Mouse (Mus musculus) heart, embryonic 14.5 days (tissue): ENCODE results near the gene Hrasls. TPM values are rescaled to one million over a fixed set of nuclear protein-coding genes. Genes with fewer than 3 reads are reported as not detected.

Experiments used
- ATAC-seq: fragments of 200-750 bp; cut with Nextera tagmentation; 2 replicates; pipeline ENCODE4 v1.8.0; 2017; ENCODE audit warnings: low read depth, moderate TSS enrichment; ENCODE audit not compliant: insufficient number of reproducible peaks, insufficient read depth, low FRiP score
- H3K27ac ChIP-seq, 2 experiments: fragments of 200-500 bp in 1 of 2; fragments of 300-500 bp in 1 of 2; sonication (generic) in 1 of 2; replicated peaks in 1 of 2; 2 replicates each; pipeline ENCODE4 v1.5.1; 2012 to 2014; ENCODE audit warnings: low read depth in 2 of 2, low read length in 2 of 2, control low read depth in 1 of 2, mild to moderate bottlenecking in 1 of 2, mixed read lengths in 1 of 2; ENCODE audit not compliant: control insufficient read depth in 1 of 2, insufficient read depth in 1 of 2
- H3K27me3 ChIP-seq: fragments of 300-500 bp; sonication (generic); 2 replicates; pipeline ENCODE4 v1.6.1; 2014; ENCODE audit warnings: mild to moderate bottlenecking, low read length, control low read depth; ENCODE audit not compliant: control insufficient read depth, insufficient read depth
- H3K36me3 ChIP-seq: fragments of 300-500 bp; sonication (generic); 2 replicates; pipeline ENCODE4 v1.6.1; 2014; ENCODE audit warnings: mild to moderate bottlenecking, control low read depth, low read length, mixed read lengths; ENCODE audit not compliant: control insufficient read depth, insufficient read depth
- H3K4me1 ChIP-seq, 2 experiments: fragments of 200-500 bp in 1 of 2; fragments of 300-500 bp in 1 of 2; sonication (generic) in 1 of 2; 2 replicates each; pipeline ENCODE4 v1.6.1; 2012 to 2014; ENCODE audit warnings: low read length in 2 of 2, control low read depth in 1 of 2, mixed read lengths in 1 of 2; ENCODE audit not compliant: control insufficient read depth in 2 of 2, insufficient read depth in 2 of 2
- H3K4me2 ChIP-seq: fragments of 300-500 bp; sonication (generic); 2 replicates; pipeline ENCODE4 v1.6.1; 2014; ENCODE audit warnings: mild to moderate bottlenecking, low read length
- H3K4me3 ChIP-seq, 2 experiments: fragments of 200-500 bp in 1 of 2; fragments of 300-500 bp in 1 of 2; sonication (generic) in 1 of 2; 2 replicates each; pipeline ENCODE4 v1.5.1; 2012 to 2014; ENCODE audit warnings: low read length in 2 of 2, mild to moderate bottlenecking in 2 of 2, control low read depth in 1 of 2, low read depth in 1 of 2, moderate library complexity in 1 of 2; ENCODE audit not compliant: control insufficient read depth in 1 of 2, insufficient read depth in 1 of 2
- H3K9ac ChIP-seq: fragments of 300-500 bp; sonication (generic); 2 replicates; pipeline ENCODE4 v1.6.1; 2014; ENCODE audit warnings: mild to moderate bottlenecking, low read length
- H3K9me3 ChIP-seq: fragments of 300-500 bp; sonication (generic); 2 replicates; pipeline ENCODE4 v1.6.1; 2016; ENCODE audit warnings: low read length, control low read depth; ENCODE audit not compliant: control insufficient read depth
- WGBS: fragments of 180-500 bp; shearing (Covaris S2); extraction: QIAGEN DNeasy Blood & Tissue Kit; methylation state at CpG from one replicate; pipeline ENCODE4 v1.1.7; 2014; 5-methylcytosine and 5-hydroxymethylcytosine counted together
- polyA plus RNA-seq: library from polyadenylated mRNA; unstranded; fragments of >200 nt; fragmentation: Nextera tagmentation; extraction: Ambion mirVana; gene quantifications from 2 replicates; pipeline ENCODE4 v1.2.1, GENCODE M21; 2014

Gene Hrasls
- polyA plus RNA-seq, result 2.6 and 3.9 TPM in 2 replicates

DNA sequence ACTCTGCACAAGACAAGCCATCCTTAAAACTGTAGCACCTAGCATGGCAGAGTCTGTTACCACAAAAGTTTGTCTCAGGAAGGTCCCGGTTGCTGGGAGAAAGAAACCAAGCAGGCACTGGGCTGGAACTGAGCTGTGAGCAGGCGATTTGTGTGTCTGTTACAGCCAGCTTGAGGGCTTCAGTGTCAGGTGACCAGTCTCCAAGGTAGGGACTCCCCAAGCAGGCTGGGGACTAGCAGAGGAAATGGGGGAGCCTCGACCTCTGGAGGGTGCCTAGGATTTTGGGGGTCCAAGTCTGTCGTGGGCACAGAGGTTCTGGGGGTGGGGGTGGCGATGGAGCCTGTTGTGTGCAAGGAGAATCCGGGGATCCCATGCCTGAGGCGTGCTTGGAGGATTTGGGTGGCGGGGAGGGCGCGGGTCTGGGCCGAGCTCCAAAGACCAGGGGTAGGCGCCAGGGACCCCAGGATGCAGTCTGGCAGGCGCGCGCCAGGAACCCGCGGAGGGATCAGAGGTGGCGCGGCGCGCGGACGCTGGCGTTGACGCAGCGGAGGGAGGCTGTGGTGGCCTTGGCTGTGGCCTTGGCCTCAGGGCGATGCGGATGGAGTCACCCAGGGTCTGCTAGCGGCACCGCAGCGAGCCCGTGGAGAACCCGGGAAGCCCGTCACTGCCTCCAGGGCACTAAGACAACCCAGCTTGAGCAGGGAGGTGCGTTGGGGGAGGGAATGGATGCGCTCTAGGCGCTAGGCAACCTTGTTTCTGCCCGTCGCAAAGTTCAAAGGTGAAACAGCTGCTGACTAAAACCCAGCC, at the start of gene Hrasls:
Gene Hrasls (plus strand): TSS at position 91 of the 807 bp plus-strand sequence.
- peak; percentile 14; the same call in 1 of the 2 replicates for ATAC-seq
- H3K27ac ChIP-seq, result no peak within 1 kb of the TSS; a peak in 1 of 4 replicates
- H3K36me3 ChIP-seq, result no peaks in the 10 kb centered on the region
- H3K4me3 ChIP-seq, result peak within 1 kb of the TSS; percentile 42 to 46
- peak within 1 kb of the TSS; percentile 93 for H3K4me2 ChIP-seq
- no peaks in the 10 kb centered on the region for H3K9me3 ChIP-seq
- H3K27me3 ChIP-seq, result peaks cover 15% of the 10 kb centered on the region
- peaks cover 11 to 14% of the 10 kb centered on the region in 2 experiments for H3K4me1 ChIP-seq
- H3K9ac ChIP-seq, result peak within 1 kb of the TSS; percentile 71
- WGBS, result 2% methylated on average over 39 of the region's 39 CpGs

GRCm38 (mm10) chr16:29162271-29162670, 47.2 kb upstream of the Hrasls start:
- WGBS, result 75% methylated on average over 4 of the region's 4 CpGs
- no peak overlapping the region for H3K9ac ChIP-seq

DNA sequence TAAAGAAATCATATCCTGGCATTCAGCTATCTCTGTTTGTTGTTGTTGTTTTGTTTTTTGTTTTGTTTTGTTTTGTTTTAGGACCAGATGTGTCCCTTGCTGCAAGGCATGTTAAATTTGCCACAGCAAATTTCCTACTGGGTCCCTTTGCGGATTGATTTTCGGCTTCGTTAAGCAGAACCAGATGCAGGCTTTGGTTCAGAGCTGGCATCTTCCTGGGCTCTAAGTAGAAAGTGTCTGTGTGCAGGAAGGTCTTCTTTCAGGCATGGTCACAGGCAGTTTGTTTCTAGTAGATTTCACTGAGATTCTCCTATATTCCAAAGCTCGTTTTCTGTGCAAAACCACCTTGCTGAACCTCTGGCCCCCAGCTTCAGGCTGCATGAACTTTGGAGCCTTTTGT, 42.4 kb upstream of the Hrasls start:
- Histone ChIP-seq H3K9me3 (no peaks in the 10 kb centered on the region), H3K27ac (no peak overlapping the region), H3K4me1 (no peaks in the 10 kb centered on the region), H3K27me3 (no peaks in the 10 kb centered on the region), H3K4me3 (no peak overlapping the region), H3K9ac (no peak overlapping the region), H3K4me2 (no peak overlapping the region), H3K36me3 (no peaks in the 10 kb centered on the region)
- WGBS, result 81% methylated on average over 4 of the region's 4 CpGs
- no peak for ATAC-seq

More at GRCm38 (mm10) chr16:29162271-29162670, 47.2 kb upstream of the Hrasls start:
- Histone ChIP-seq H3K9me3 (peaks cover 8% of the 10 kb centered on the region; the same call in 1 of the 2 replicates), H3K4me3 (no peak overlapping the region), H3K27me3 (no peaks in the 10 kb centered on the region), H3K4me2 (no peak overlapping the region), H3K4me1 (no peaks in the 10 kb centered on the region), H3K36me3 (no peaks in the 10 kb centered on the region), H3K27ac (no peak overlapping the region)
- no peak for ATAC-seq

- H3K4me2 ChIP-seq, result no peak overlapping the region
- peaks cover 0 to 5% of the 10 kb centered on the region in 2 experiments; a peak in 2 of 4 replicates for H3K4me1 ChIP-seq
- no peak for ATAC-seq
- H3K27ac ChIP-seq, result no peak overlapping the region
- no peaks in the 10 kb centered on the region for H3K27me3 ChIP-seq
- H3K36me3 ChIP-seq, result no peaks in the 10 kb centered on the region
- H3K9ac ChIP-seq, result no peak overlapping the region
- no peak overlapping the region for H3K4me3 ChIP-seq
- no peaks in the 10 kb centered on the region for H3K9me3 ChIP-seq
- WGBS, result 78% methylated on average over 5 of the region's 5 CpGs
Observed at GRCm38 (mm10) chr16:29171741-29172140, 37.8 kb upstream of the Hrasls start.

GRCm38 (mm10) chr16:29173201-29173600, 36.3 kb upstream of the Hrasls start:
- ATAC-seq, result no peak
- Histone ChIP-seq H3K4me3 (no peak overlapping the region), H3K9me3 (no peaks in the 10 kb centered on the region), H3K9ac (no peak overlapping the region), H3K27ac (no peak overlapping the region), H3K27me3 (no peaks in the 10 kb centered on the region), H3K36me3 (no peaks in the 10 kb centered on the region), H3K4me2 (no peak overlapping the region), H3K4me1 (peaks cover 0 to 5% of the 10 kb centered on the region in 2 experiments; a peak in 2 of 4 replicates)
- 92% methylated on average over 2 of the region's 2 CpGs for WGBS

DNA sequence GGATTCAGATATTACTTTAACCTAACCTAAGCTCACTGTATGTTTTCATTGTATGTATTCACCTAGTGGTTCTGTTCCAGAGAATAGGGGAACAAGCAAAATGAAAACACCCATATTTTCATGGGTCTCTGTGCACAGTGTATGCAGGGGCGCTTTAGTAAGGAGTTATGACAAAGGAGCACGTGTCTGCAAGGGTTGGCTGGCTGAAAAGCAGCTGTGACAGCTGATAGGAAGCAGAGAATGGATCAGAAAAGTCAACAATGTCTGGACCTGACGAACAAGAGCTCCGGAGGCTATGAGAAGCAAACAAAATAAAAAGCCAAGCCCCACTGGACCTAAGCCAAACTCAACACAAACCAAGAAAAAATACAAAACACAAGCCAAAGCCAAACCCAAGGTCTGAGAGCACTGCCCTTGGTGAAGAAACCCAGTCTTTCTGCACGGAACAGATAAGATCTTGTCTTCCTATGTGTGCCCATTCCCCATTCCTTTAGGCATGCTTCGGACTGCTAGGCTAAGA, 34.6 kb upstream of the Hrasls start:
- no peak overlapping the region for H3K9ac ChIP-seq
- H3K27ac ChIP-seq, result no peak overlapping the region
- peaks cover 0 to 5% of the 10 kb centered on the region in 2 experiments; a peak in 2 of 4 replicates for H3K4me1 ChIP-seq
- H3K9me3 ChIP-seq, result no peaks in the 10 kb centered on the region
- no peak overlapping the region for H3K4me2 ChIP-seq
- ATAC-seq, result peak; percentile 50
- WGBS, result 36% methylated on average over 6 of the region's 6 CpGs
- H3K27me3 ChIP-seq, result no peaks in the 10 kb centered on the region
- H3K4me3 ChIP-seq, result no peak overlapping the region
- no peaks in the 10 kb centered on the region for H3K36me3 ChIP-seq

DNA sequence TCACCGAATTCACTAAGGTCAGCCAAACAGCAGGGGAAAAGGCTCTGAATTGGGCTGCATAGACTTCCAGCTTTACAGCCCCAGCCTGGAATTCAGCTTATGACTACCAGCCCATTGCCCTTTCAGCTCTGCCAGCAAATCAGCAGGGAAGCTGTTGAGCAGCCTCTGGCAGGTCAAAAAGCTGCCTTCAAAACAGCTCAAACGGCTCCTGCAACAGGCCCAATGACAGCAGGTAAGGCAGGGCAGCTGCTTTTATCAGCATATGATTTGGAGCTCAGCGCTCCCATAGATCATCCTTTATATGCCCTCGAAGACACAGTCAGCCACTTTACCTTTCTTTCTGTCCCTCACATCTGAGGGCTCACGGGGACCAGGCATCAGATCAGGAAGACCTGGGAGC, 16.6 kb upstream of the Hrasls start:
- Histone ChIP-seq H3K9me3 (no peaks in the 10 kb centered on the region), H3K4me2 (no peak overlapping the region), H3K9ac (no peak overlapping the region), H3K27ac (no peak overlapping the region), H3K4me1 (no peaks in the 10 kb centered on the region), H3K36me3 (no peaks in the 10 kb centered on the region), H3K27me3 (no peaks in the 10 kb centered on the region), H3K4me3 (no peak overlapping the region)
- WGBS, result 36% methylated on average over 5 of the region's 5 CpGs
- ATAC-seq, result no peak
